Mouse (Mus musculus) spleen, adult 2 months (tissue): ENCODE results near the gene Cd2. TPM values are rescaled to one million over a fixed set of nuclear protein-coding genes. Genes with fewer than 3 reads are reported as not detected.

Source experiments
- DNase-seq, 2 experiments: peaks; one replicate each; pipeline versions ENCODE4 v3.0.0 to v3.0.0-alpha.2; 2012 to 2021; ENCODE audit warnings: low spot score in 2 of 2, low read depth in 1 of 2
- H3K27ac ChIP-seq: fragments of 200-500 bp; 2 replicates; pipeline ENCODE4 v1.5.1; 2012; ENCODE audit warnings: low read length, inconsistent platforms; ENCODE audit not compliant: insufficient read depth
- H3K27me3 ChIP-seq: fragments of 200-500 bp; 2 replicates; pipeline ENCODE4 v1.6.1; 2012; ENCODE audit warnings: mild to moderate bottlenecking, moderate library complexity, low read length, inconsistent platforms; ENCODE audit not compliant: control insufficient read depth, insufficient read depth
- H3K36me3 ChIP-seq: fragments of 200-500 bp; 2 replicates; pipeline ENCODE4 v1.6.1; 2012; ENCODE audit warnings: mild to moderate bottlenecking, low read length, inconsistent platforms; ENCODE audit not compliant: control insufficient read depth, insufficient read depth
- H3K4me1 ChIP-seq: fragments of 200-500 bp; 2 replicates; pipeline ENCODE4 v1.6.1; 2011; ENCODE audit warnings: inconsistent platforms; ENCODE audit not compliant: control insufficient read depth, insufficient read depth, insufficient read length
- H3K4me3 ChIP-seq: fragments of 200-500 bp; 2 replicates; pipeline ENCODE4 v1.5.1; 2011; ENCODE audit warnings: mild to moderate bottlenecking, inconsistent platforms; ENCODE audit not compliant: insufficient read depth, insufficient read length; ENCODE audit errors: extremely low read depth
- CTCF ChIP-seq: fragments of 200-500 bp; IDR thresholded peaks from 2 replicates; pipeline ENCODE4 v1.5.1; 2011; ENCODE audit warnings: mild to moderate bottlenecking, inconsistent platforms; ENCODE audit not compliant: insufficient read depth, insufficient read length, insufficient replicate concordance; ENCODE audit errors: extremely low read depth
- POLR2A ChIP-seq: fragments of 200-500 bp; IDR thresholded peaks from 2 replicates; pipeline ENCODE4 v1.6.1; 2011; ENCODE audit warnings: low read depth, low read length, inconsistent platforms
- WGBS: fragments of 180-500 bp; shearing (Covaris S2); methylation state at CpG from one replicate; pipeline ENCODE4 v1.1.7; 2018; 5-methylcytosine and 5-hydroxymethylcytosine counted together
- polyA plus RNA-seq: library from polyadenylated mRNA; depleted of rRNA; stranded (reverse); fragments of >200 nt; gene quantifications from 2 replicates; pipeline ENCODE4 v1.2.3, GENCODE M21; 2012

The Cd2 gene
- polyA plus RNA-seq, 1 experiment = 50.2 TPM

DNA sequence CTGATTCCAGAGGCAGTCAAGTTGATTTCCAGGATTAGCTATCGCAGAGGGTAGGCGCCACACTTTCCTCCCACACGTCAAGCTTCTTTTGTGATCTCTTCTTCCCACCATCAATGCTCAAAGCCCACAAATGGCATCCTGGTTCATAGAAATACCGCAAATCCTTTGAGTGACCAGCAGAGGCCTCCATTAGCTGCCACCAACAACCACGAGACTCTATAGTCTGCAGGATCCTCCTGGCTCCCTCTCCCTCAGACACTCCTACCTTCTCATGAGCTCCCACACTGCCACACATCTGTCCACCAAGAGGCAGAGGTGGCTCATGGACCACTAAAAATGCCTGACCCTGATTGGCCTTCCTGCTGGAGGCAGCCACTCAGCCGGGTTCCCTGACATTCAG, 27.2 kb upstream of the Cd2 start:
- H3K27ac ChIP-seq = no peak overlapping the region
- no peak for DNase-seq

DNA sequence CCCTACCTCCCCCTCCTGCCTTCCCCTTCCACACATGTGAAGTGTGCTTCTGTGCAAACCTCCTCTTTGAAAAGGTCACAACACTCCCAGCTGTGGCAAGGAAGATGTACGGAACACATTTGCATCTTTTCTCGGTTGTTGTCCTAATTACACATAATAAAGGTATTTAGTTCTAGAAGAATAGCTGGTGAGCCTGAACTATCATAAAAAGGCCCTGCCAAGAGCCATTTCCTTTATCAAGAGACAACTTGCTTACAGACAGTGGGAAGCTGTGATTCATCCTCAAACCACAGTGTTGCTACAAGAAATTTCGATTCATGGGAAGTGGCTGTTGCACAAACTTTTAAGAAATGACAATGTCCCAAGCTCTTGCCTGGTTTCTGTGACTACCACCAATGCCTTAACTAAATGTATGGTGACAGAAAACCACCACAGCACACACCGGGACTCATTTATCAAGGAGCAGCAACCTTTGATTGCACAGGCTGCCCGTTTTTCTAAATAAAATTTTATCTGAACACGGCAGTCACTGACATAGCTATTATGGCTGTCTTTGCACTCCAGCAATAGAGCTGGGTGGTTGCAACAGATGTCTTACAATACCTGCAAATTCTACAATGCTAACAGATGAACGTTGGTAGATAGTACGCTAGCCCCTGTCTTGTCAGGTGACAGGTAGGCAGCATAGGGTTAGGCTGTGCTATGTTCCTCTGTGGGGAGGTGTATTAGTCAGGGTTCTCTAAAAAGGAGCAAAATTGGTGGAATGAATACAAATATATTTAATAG, 25.7 kb upstream of the Cd2 start:
- H3K36me3 ChIP-seq = no peaks in the 10 kb centered on the region
- H3K27ac ChIP-seq = no peak overlapping the region
- no peak for TF ChIP-seq POLR2A
- no peak for TF ChIP-seq CTCF
- H3K27me3 ChIP-seq = no peaks in the 10 kb centered on the region
- no peak for DNase-seq
- 82% methylated on average over 8 of the region's 8 CpGs for WGBS
- H3K4me3 ChIP-seq = no peak overlapping the region
- peaks cover 4% of the 10 kb centered on the region; the same call in 1 of the 2 replicates for H3K4me1 ChIP-seq

More for the DNA sequence above, 27.2 kb upstream of the Cd2 start:
- TF ChIP-seq CTCF = no peak
- TF ChIP-seq POLR2A = no peak
- Histone ChIP-seq H3K4me3 (no peak overlapping the region), H3K36me3 (no peaks in the 10 kb centered on the region), H3K27me3 (no peaks in the 10 kb centered on the region), H3K4me1 (peaks cover 4% of the 10 kb centered on the region; the same call in 1 of the 2 replicates)
- 90% methylated on average over 6 of the region's 6 CpGs for WGBS

DNA sequence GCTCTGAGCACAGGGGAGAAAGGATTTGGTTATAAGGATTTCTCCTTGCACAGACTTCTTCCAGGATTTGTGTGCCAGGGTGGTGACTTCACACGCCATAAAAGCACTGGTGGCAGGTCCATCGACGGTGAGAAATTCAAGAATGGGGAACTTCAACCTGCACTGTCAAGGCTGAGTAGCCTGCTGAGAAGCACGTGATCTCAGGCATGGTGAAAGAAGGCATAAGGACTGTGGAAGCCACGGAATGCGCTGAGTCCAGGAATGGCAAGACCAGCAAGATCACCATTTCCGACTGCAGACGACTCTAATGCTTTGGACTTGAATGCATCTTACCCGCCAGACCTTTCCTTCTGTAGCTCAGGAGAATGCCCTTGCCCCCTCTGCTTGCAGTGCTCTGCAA, 23.2 kb upstream of the Cd2 start:
- DNase-seq = no peak
- H3K4me3 ChIP-seq = no peak overlapping the region
- H3K36me3 ChIP-seq = no peaks in the 10 kb centered on the region
- no peak for TF ChIP-seq POLR2A
- no peak overlapping the region for H3K27ac ChIP-seq
- 30% methylated on average over 9 of the region's 9 CpGs for WGBS
- peaks cover 4% of the 10 kb centered on the region; the same call in 1 of the 2 replicates for H3K4me1 ChIP-seq
- H3K27me3 ChIP-seq = no peaks in the 10 kb centered on the region

DNA sequence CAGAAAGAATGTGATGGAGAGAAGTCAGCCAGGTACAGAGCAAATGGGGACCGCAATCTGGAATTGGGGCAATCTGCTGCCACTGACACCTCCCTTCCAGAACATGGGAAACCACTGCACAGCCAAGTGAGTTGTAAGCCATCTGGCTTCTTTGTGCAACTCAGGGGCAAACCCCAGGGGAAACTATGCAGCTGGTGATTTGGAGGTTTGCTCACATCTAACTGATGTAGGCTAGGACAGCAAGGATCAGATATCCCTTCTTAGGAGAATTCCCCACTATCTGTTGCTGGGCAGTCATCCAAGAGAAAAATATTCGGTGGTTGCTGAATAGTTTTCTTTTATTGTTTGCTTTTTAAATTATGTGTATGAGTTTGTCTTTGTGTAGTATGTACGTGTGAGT, 21.9 kb upstream of the Cd2 start:
- H3K27me3 ChIP-seq = no peaks in the 10 kb centered on the region
- H3K4me3 ChIP-seq = no peak overlapping the region
- WGBS = 84% methylated on average over 3 of the region's 3 CpGs
- no peak for TF ChIP-seq POLR2A
- no peak for TF ChIP-seq CTCF
- H3K27ac ChIP-seq = no peak overlapping the region
- no peaks in the 10 kb centered on the region for H3K36me3 ChIP-seq
- peaks cover 4% of the 10 kb centered on the region; the same call in 1 of the 2 replicates for H3K4me1 ChIP-seq
- DNase-seq = no peak

DNA sequence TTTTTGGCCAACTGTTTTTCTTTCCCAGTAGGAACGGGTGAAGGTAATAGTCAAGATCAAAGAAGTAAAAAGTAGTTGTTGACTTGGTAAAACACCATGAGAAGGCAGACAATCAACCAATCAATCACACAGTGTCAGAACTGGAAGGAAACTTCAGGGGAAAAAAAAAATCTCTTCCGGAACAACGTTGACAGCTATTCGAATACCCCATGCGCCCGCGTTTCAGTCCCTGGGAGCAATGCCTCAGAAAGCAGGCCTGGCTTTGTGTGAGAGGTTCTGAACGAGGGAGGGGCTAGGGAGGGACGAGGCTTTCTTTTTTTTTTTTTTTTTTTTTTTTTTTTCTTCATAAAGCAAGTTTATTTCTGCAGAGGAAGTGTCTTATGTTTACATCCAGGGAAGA, 18.4 kb upstream of the Cd2 start:
- DNase-seq = no peak
- WGBS = 46% methylated on average over 9 of the region's 9 CpGs
- Histone ChIP-seq H3K27me3 (no peaks in the 10 kb centered on the region), H3K36me3 (no peaks in the 10 kb centered on the region), H3K4me1 (peaks cover 3% of the 10 kb centered on the region; the same call in 1 of the 2 replicates), H3K27ac (no peak overlapping the region), H3K4me3 (no peak overlapping the region)
- no peak for TF ChIP-seq POLR2A
- TF ChIP-seq CTCF = no peak

DNA sequence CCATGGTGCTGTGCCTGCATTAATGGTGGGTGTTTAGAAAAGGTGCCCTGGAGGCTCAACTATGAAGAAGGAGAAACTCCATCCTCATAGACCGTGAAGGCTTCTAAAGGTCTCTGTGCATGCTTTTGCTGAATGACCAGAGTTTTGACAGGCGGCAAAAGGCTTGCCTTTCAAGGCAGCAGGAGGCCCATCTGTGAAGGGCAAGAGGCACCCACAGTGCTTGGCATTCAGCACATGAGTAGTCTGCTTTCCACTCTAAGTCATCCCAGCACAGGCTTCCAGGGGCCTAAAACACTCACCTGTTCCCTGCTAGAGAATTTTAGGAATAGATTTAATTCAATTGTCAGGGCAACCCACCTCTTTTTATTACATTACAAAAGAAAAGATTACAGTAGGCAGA, 17.3 kb upstream of the Cd2 start:
- no peak for DNase-seq
- H3K36me3 ChIP-seq = no peaks in the 10 kb centered on the region
- H3K4me3 ChIP-seq = no peak overlapping the region
- TF ChIP-seq CTCF (no peak), POLR2A (no peak)
- H3K4me1 ChIP-seq = peaks cover 2% of the 10 kb centered on the region; the same call in 1 of the 2 replicates
- no peaks in the 10 kb centered on the region for H3K27me3 ChIP-seq
- H3K27ac ChIP-seq = no peak overlapping the region
- WGBS = 92% methylated on average over 2 of the region's 2 CpGs

DNA sequence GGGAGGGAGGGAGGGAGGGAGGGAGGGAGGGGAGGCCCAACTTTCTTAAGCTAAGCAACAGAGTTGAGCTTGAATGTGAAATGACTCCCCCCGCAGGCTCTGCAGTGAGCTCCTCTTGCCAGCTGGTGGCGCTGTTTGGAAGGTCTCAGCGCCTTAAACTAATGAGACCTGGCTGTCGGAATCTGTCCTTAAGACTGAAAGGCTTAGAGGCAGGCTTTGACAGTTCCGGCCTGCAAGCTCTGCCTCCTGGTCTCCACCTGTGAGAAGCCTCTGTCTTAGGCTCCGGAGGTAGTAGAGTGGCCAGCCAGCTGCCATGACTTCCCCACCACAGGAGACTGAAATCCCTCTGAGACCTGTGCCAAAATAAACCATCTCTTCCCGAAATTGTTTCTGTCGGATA, 16.4 kb upstream of the Cd2 start:
- TF ChIP-seq POLR2A = no peak
- TF ChIP-seq CTCF = peak; percentile 62; the same call in 1 of the 2 replicates
- H3K27ac ChIP-seq = no peak overlapping the region
- WGBS = 27% methylated on average over 8 of the region's 8 CpGs
- H3K36me3 ChIP-seq = no peaks in the 10 kb centered on the region
- no peak for DNase-seq
- H3K4me1 ChIP-seq = peaks cover 2% of the 10 kb centered on the region; the same call in 1 of the 2 replicates
- H3K4me3 ChIP-seq = no peak overlapping the region
- H3K27me3 ChIP-seq = no peaks in the 10 kb centered on the region
